Mouse (Mus musculus): ENCODE data around the gene Maob.

GRCm38 (mm10) chrX:16860244-16860643 is 43.1 kb upstream of the Maob start:
- no peak for TF ChIP-seq CTCF (IDR thresholded peaks at IDR 0.05; ENCODE audit: borderline replicate concordance, control insufficient read depth, extremely low read depth, insufficient read depth, low read length, poor library complexity)
- no peak for TF ChIP-seq POLR2A (IDR thresholded peaks at IDR 0.05; ENCODE audit: control insufficient read depth, extremely low read depth, insufficient read depth, low read length, poor library complexity)

Data from thymus, adult 2 months (tissue).